Mouse (Mus musculus) mammary gland, adult 2 months (tissue): Measurements from ENCODE around the gene Ankrd40. TPM values are rescaled to one million over a fixed set of nuclear protein-coding genes. Genes with fewer than 3 reads are reported as not detected.

Experiments used
- polyA plus RNA-seq: library from polyadenylated mRNA; depleted of rRNA; stranded (reverse); fragments of >200 nt; gene quantifications from 2 replicates; pipeline ENCODE4 v1.2.3, GENCODE M21; 2012; ENCODE audit warnings: low replicate concordance; rRNA removed

The Ankrd40 gene
- 131 and 159 TPM in 2 replicates for polyA plus RNA-seq

GRCm38 (mm10) chr11:94327693-94328643, at the start of gene Ankrd40:
Ankrd40 (plus strand) TSS chr11:94328001.

GRCm38 (mm10) chr11:94281199-94282181, 46.3 kb upstream of the Ankrd40 start, which contains the start of gene Gm21885:
Gm21885 (plus strand) TSS chr11:94281873.

GRCm38 (mm10) chr11:94321931-94322400, 5.8 kb upstream of the Ankrd40 start, which contains the start of gene Luc7l3:
Luc7l3 (minus strand) TSS chr11:94321988.

Other genes starting within 250 kb of the Ankrd40 start
- 55.1 and 101 TPM in 2 replicates for gene Tob1, start 116.5 kb upstream of the Ankrd40 start, polyA plus RNA-seq
- 0.61 and 2.1 TPM in 2 replicates for gene Wfikkn2, start 82.0 kb upstream of the Ankrd40 start, polyA plus RNA-seq
- not detected in 2 replicates for gene Gm21885, start 46.1 kb upstream of the Ankrd40 start, polyA plus RNA-seq
- gene Luc7l3, start 6.0 kb upstream of the Ankrd40 start, polyA plus RNA-seq = 5.7 and 14.1 TPM in 2 replicates
- 17.6 and 20.2 TPM in 2 replicates for gene Abcc3, start 65.0 kb downstream of the Ankrd40 start, polyA plus RNA-seq
- 56.3 and 63.6 TPM in 2 replicates for gene Cacna1g, start 146.2 kb downstream of the Ankrd40 start, polyA plus RNA-seq
- 0.07 and 0.36 TPM in 2 replicates for gene Spata20, start 158.2 kb downstream of the Ankrd40 start, polyA plus RNA-seq
- gene Epn3, start 172.0 kb downstream of the Ankrd40 start, polyA plus RNA-seq = 6.2 and 14.0 TPM in 2 replicates
- gene Mycbpap, start 193.7 kb downstream of the Ankrd40 start, polyA plus RNA-seq = 1.2 and 1.5 TPM in 2 replicates
- 10.7 TPM in 2 replicates for gene Rsad1, start 221.3 kb downstream of the Ankrd40 start, polyA plus RNA-seq
- 0.10 and 0.14 TPM in 2 replicates for gene Chad, start 237.0 kb downstream of the Ankrd40 start, polyA plus RNA-seq